Mouse (Mus musculus) gastrocnemius, adult 8-10 months (tissue): ENCODE results near the gene Ldb2. TPM values are rescaled to one million over a fixed set of nuclear protein-coding genes. Genes with fewer than 3 reads are reported as not detected.
A peak's percentile ranks its signal among the peaks of the same experiment; 100 is the strongest.

Experiments
- DNase-seq, 2 experiments: peaks; one replicate each; pipeline ENCODE4 v3.0.0; 2022; ENCODE audit warnings: low spot score in 2 of 2
- total RNA-seq, 4 experiments: library from RNA; stranded (reverse); gene quantifications; 2 replicates each; pipeline ENCODE4 v1.2.4; 2022

Ldb2 gene
- total RNA-seq, 4 experiments from 2014 or later: 1.4 to 2.9 (median 2.4) TPM

DNA sequence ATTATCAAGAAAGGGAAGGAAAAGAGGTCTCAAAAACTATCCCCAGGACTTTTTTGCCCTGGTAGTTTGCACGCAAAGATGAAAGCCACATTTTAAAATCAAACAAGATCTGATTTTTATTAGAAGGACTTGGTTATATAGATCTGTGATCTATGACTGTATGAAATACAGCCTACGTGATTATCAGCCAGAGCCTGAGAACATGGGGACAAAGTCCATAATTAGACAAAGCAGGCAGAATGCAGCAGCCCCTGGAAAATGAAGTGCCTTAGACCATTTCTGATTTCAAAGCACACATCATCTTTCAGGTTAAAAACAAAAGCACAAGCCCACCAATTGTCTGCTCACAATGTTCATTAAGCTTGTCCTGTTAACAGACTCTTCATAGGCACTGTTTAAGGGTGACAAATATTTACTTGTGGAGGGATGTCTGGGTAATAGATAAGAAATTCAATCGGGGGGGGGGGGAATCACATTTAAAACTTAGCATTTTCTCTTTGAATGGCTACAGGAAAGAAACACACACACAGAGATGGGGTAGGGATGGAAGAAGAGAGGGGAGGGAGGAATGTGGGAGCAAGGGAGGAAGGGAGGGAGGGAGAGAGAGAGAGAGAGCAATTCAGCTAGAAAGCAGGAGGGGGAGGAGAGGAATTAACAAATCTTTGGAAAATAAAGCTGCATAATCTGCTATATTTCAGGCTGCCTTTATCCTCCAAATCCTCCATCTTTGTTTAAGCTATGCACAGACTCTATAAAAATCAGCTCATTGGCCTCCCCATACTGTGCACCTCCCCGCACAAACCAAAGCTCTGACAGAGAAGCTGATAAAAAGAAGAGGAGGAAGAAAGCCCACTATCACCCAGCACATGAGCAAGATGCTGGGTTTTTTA, 153.3 kb downstream of the Ldb2 start:
- DNase-seq: no peak

DNA sequence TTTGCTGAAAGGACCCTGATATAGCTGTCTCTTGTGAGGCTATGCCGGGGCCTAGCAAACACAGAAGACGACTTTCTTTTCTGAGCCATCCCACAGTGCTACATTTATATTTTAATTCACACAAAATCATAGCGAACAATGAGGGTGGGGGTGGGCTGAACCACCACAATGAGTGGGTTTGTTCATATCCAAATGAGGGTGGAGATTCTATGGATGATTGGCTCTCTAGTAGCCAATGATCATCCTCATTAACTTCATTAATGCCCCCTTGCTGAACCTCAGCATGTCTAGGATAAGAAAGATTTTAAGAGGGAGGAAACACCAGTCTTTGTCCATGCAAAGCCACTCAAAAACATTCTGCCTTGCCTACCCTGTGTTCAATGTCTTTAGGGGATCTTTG, 156.4 kb downstream of the Ldb2 start:
- no peak for DNase-seq

DNA sequence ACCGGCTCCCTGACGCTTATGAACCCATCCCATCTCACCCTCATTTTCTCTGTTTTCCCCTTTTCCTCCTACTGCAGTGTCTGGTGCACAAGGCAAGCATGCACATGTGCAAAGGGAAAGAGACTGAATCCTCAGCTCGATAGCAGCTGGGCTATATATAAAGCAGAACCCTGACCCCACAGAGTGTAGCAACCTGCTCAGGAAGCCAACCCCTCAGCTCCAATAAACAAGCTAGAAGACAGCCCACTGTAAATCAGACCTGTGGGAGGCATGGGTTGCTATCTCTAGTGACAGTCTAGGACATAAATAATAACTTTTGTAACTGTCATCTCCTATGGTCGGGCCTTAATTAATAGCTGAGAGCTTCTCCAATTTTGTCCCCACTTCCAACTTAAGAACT, 158.4 kb downstream of the Ldb2 start:
- DNase-seq: no peak

DNA sequence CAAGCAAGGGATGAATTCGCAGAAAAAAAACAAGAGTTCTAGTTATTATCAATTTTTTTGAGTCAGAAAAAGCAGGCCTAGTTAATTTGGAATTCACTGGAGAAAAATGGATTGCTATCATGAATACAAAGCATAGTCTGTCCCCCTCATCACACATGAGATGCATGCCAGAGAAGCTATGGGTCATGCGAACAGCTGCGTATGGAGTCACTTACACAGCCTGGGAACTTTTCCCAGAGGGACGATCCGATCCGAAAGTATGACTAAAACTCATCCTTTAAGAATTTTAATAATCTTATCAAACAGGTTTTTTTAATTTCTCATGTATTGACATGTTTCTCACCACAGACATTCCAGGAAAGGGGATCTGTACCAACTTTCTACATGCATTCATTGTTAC, 163.9 kb downstream of the Ldb2 start:
- DNase-seq: no peak

DNA sequence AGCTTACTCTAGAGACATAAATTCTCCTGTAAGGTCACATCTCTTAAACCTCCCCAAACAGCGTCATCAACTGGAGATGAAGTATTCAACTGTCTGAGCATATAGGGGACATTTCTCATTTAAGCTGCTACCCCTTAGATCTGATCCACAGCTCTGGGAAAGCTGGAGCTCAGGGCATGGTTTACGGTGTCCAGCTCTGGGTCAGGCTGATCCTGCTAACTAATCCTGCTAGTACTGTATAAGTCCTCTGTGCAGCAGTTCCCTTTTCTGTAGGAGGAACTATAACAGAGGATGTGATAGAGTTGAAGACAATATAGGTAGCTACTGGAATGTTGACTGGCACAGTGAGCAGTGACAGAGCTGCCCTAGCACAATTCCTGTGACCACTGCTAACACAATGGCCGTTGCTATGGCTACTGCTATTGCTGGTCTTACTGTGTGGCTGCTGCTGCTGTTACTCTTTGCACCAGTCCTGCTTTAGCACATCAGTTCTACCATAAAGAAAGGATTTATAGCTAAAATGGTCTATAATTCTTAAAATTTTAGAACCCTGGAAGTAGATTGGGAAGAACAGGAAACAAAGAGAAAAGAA, 170.3 kb downstream of the Ldb2 start:
- DNase-seq: no peak

DNA sequence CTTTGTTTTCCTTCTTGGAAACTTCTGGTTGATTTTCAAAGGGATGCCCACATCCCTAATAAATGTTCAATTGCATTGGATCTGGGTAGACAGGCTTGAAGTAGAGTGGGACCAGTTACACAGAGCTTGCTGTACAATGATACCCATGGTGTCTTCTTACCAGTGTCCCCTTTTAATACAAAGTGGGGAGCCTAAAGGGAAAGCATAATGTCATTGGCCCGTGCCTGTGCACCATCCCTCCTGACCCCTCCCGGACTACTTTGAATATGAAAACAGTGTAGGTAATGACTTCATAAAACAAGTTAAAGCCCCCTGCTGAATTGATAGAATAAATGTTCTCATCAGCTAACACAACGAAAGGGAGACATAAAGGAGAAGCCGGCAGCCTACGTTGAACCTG, 172.0 kb downstream of the Ldb2 start:
- DNase-seq: no peak

DNA sequence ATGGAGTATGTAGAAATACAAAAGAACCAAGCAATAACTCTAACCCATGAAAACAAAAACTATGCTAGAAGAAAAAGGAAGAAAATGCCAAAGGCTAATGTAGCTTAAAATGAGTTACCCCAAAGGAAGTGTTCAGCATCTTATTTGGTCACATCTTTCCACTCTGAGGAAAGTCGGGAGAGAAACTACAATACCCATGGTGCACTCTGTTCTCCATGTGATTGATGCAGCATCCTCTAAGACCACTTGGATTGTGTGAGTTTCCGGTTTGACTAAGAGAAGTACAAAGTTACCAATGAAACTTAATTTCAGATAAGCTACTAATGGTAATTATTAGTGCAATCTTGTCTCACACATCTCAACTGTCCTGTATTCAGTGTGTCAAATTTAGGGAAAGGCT, 172.6 kb downstream of the Ldb2 start:
- DNase-seq: no peak

DNA sequence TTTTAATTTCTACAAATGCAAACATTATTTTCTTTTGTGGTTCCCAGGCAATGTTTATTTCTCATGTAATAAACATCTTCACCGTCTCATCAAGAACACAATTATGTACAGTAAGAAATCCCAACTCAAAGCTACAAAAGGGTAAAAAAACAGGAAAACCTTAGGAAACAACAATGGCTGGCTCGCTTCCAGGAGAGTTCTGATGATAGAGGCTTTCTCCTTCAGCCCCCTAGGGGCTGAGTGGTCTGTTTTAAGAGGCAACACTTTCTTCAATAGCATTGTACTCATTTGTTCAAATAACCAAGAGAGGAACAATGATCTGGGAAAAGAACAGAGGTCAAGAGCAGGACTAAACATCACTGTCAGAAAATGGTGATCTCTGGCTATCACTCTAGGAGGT, 173.4 kb downstream of the Ldb2 start:
- DNase-seq: no peak

DNA sequence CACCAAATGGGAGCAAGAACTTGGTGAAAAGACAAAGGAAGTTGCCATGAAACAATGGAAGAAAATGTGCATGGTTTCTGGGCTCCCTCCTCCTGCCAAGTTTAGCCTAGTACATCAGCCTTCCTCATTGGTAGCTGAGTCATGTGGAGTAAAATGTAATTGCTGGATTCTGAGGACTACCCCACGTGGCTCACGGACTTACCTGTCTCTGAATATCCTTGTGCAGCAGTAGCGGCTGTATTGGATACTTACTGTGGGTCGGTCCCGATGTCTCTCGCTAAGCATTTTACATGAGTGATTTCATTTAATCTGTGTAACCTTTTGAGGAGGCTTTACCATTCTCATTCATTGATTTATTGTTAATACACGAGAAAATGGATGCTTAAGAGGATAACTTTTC, 183.8 kb downstream of the Ldb2 start:
- no peak for DNase-seq

DNA sequence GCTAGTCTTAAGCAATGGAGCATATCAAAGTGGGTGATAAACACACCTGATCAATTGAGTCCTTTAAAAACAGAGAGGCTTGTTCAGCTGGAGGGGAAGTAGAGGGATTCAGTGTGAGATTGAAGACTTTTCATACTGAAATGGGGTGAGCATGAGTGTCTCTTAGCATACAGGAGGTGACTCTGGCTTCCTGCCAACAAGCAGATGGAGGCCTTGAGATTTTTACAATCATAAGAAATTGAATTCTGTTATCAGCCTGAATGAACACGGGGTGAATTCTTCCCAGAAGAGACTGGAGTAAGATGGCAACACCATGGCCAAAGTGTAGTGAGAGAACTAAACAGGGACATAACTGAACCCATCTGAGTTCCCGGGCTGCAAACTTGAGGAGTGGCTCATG, 190.6 kb downstream of the Ldb2 start:
- DNase-seq: no peak

DNA sequence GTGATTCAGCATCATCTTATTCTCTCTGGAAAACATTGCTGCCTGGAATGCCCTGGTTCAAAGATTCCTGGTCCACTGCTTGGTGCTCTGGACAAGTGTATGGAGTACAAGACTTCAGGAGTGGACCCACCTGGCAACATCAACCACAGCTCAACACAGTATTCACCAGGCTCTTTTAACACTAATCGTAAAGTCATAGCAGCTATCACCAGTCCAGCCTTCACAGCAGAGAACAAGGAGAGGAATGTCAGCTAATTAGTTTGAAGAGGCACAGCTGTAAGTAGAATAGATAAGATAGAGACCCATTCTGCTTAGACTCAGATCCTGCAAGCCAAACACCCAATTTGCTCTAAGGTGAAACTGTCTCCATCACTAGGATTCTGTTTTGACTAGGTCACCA, 198.1 kb downstream of the Ldb2 start:
- DNase-seq: no peak

DNA sequence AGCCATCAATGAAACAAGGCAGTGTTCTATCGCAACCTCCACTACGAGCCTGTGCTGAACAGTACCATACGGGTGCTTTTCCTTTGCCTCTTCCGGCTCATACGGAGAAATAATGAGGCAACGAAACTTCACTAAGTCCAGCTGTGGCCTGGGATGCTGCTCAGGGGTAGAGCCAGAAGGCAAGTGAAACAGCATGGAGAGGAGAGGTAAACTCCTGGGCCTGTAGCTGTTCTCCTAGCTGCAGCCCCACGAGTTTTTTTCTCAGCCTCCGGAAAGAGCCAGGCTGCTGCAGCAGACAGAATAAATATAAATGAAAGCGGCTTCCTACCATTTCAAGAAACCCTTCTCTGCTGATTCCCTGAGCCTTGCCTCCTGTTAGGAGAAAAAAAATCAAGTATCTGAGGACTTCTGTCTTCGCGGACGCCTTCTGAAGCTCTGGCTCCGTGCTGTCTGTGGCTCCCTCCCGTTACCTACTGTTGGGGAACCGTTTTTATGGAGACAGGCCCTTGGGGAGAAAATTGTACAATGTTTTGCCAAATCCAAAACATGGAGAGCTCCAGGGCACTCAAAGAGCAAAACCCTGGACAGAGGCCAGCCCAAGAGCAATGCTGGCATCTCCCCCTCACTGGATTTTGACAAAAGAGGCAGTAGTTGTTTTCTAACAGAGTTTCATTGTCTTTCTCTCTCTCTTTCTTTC, 205.8 kb downstream of the Ldb2 start:
- DNase-seq: peak in 1 of 2 experiments; percentile 25

DNA sequence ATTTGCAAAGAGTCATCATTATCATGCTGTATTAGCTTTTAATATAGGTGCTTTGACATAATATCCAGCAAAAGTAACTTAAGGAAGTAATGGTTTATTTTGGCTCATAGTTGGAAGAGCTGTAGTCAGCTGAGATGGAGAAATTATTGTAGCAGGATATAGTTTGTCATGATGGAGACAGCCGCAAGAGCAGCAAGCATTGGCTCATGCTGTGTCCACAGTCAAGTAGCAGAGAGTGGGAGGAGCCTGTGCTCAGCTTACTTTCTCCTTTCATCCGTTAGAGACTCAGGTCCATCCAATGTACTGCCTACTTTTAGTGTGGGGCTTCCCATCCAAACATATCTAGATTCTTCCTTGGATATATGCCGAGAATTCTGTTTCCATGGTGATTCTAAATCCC, 208.7 kb downstream of the Ldb2 start:
- DNase-seq: no peak

DNA sequence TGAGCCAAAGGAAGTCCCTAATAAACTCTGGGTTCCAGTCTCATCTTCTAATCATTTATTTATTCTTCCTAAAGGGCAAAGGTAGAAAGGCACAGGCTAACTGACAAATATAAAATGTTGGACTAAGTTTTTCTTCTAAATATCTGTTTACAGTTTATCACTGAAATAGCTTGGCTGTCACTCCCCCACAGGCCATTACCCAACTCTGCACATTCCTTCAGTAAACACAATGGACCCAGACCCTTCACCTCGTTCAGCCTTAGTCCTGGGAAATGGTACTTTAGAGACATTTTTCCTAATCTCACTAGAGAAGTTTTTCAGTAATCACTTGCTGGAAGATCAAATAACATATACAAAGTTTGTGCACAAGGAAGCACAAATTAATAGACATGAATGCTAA, 210.2 kb downstream of the Ldb2 start:
- no peak for DNase-seq

DNA sequence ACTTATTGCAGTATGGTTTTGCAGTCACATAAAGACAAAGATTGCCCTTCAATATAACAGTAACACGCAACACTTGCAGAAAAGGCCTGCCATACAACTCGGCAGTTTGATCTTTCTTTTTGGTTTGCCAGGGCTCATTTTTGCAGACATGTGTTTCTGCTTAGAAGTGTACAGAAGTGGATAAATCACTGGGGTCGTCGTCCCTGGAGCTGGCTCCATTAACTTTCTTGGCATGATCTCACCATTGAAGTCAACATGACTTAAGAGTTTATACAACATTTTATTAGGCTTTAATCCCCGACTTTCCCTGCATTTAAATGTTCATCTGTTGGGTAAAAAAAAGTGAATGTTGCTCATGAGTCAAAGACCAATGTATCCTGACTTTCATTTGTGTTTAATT, 212.9 kb downstream of the Ldb2 start:
- DNase-seq: peak in 1 of 2 experiments; percentile 6

DNA sequence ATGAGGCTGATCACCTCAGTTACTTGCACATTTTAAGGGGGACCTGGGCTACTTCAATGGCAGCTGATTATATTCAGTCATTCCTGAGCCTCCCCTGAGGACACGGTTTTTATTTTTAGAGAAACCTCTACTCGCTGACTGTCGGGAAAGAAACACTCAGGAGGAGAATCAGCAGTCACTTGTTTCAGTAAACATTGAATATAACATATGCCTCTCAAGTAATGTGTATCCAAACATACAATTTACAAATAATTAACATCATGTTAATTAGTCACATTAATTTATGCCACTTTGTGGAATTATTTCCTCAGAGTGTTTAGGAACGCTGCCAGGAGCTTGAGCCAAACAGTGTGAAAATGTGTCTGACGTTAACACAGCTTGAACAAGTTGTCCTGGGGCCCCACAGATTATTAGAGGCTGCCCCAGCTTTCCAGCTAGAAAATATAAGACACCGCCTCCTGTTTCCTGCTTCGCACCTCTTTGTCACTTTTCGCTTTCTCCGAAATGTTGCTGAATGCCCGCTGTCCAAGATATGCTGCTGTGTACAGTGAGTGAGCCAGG, 219.5 kb downstream of the Ldb2 start:
- no peak for DNase-seq

DNA sequence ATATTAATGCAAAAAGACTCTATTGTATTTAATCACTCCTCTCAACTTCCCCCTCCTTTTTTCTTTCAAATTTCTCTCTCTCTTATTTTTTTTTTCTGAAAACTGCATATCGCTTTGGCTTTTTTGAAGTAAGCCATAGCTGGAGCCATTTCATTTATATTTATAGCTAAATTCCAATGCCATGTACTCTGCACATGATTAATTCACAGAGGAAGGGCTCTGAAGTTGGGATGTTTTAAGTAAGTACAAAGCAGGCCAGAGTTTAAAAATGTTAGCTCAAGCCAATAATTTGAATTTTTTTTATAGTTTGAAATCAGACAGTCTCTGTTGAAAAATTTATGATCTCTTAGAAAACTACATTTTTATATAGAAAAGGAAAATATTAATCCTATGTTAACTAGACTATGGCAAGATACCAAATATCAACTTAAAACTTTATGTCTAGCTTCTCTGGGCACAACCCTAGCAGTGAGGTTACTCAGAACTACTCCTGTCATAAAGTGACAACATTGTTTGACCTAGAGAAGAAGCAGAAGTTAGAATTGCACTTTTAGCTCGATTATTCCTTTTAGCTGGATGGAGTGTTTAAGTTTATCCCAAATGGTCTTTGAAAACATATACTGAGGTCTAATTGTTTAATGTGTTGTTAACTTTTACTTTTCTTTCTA, 222.7 kb downstream of the Ldb2 start:
- DNase-seq: no peak

DNA sequence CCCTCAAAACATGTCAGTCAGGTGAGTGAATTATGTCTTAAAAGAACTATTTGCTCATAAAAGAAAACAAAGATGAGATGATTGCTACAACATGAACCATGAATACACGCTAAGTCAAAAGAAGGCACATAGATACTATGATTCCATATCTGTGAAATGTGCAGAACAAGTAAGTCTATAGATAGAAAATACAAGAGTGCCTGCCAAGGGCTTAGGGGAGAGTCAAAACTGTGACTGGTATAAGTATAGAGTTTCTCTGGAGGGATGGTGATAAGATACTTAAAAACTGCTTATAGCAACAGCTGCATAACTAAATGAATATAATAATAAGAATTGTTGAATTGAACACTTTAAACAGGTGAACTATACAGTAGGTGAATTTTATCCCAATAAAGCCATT, 224.8 kb downstream of the Ldb2 start:
- no peak for DNase-seq

DNA sequence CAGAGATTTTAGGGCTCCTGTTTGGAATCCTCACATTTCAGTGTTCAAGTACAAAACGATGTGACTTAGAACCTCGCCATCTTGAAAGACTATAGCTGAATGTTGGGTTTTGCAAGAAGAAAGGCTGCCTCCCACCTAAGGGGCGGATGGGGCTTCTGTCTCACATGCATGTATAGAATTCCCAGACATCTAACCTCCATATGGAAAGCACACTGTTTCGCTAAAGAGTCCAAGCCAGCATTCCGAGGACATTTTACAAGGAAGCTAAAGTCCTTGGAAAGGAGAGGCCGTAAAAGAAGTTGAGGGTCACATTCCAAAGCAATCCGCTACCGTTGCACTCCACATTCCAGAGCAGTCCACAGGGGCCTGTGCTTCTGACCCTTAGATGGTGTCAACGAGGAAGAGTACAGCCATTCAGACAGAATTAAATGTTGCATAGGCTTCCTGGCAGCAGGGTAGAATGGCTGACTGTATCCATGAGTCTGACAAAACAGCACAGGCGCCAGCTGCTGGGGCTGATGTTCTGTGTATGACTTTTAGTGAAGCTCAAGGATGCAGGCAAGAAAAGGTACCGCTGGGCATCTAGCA, 245.6 kb downstream of the Ldb2 start:
- no peak for DNase-seq

DNA sequence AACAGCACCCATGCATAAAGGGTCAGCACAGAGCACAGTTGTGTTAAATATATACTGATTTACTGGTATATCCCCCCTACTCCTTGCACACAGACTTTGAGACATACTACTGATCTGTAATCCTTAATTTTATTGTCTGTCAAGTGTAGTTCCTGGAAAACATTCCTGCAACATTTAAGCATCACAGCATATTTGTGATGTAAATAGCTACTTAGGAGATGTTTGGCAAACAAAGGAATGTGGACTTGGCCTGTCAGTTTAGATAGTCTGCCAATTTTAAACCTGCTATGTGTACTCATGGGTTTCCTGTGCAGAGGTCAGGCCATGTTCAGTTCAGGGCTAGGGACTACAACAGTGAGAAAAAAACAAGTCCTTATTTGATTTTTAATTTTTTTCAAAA, 246.3 kb downstream of the Ldb2 start:
- DNase-seq: no peak

DNA sequence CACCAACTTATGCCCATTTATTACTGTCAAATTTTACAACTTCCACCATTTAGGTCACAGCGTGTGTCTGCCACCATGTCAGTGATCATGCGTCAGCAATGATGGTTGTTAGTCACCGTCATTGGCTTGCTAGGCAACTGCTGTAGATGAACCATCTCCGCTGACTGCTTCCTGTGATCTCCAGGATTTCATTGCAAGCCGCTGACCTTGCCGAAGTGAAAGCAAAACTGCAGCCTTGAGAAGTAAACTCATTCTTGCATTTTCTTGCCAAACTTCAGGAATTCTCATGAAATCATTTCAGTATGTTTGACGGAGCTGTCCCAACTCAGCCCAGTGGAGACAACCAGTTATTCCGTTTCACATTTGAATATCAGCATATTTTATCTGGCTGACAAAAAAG, 247.4 kb downstream of the Ldb2 start:
- DNase-seq: peak in 1 of 2 experiments; percentile 3
